Mouse (Mus musculus): Measurements from ENCODE around the gene Neil3.

DNA sequence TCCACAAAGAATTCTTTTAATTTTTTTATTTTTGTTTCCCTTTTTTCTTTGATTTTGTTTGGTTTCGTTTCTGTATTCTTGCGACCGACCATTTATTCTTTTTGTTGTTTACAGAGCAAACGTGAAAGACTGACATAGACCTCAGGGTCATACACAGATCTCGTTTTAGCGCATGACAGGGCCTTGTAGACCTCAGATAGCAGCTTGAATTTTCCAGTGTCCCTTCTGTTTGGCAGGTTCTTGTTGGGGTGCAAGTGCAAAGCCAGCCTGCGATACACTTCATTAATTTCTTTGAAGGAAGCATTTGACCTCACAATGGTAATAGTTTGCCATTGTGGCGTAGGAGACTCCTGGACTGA is 24.6 kb downstream of the Neil3 start:
- no peak for TF ChIP-seq USF1 (IDR thresholded peaks at IDR 0.05; ENCODE audit: low read depth)
- TF ChIP-seq CTCF (IDR thresholded peaks at IDR 0.05; ENCODE audit: control insufficient read depth, insufficient read depth, insufficient read length): no peak
- TF ChIP-seq FOSL1 (IDR thresholded peaks at IDR 0.05; ENCODE audit: insufficient read depth, low read length, poor library complexity, severe bottlenecking): no peak
- TF ChIP-seq MAX (IDR thresholded peaks at IDR 0.05): no peak
- no peak for TF ChIP-seq CEBPB (IDR thresholded peaks at IDR 0.05; ENCODE audit: low read depth)
- TF ChIP-seq MYOG (IDR thresholded peaks at IDR 0.05; ENCODE audit: control insufficient read depth, extremely low read depth, insufficient read length): no peak
- no peak for TF ChIP-seq MYOD1 (IDR thresholded peaks at IDR 0.05; ENCODE audit: control insufficient read depth, insufficient read length, low read depth)
